Mouse (Mus musculus) layer of hippocampus, adult 2 months (tissue): ENCODE measurements around the gene Vav2. TPM values are rescaled to one million over a fixed set of nuclear protein-coding genes. Genes with fewer than 3 reads are reported as not detected.

Experiments
- DNase-seq, 2 experiments: peaks; one replicate each; pipeline ENCODE4 v3.0.0; 2022; ENCODE audit warnings: low spot score in 2 of 2
- H3K27ac ChIP-seq: fragments of 200-600 bp; 2 replicates; pipeline ENCODE4 v1.8.1; 2022
- H3K4me3 ChIP-seq: fragments of 200-600 bp; 2 replicates; pipeline ENCODE4 v1.8.1; 2022; ENCODE audit warnings: mild to moderate bottlenecking
- CTCF ChIP-seq: fragments of 200-600 bp; conservative IDR thresholded peaks from 2 replicates; pipeline ENCODE4 v1.8.1; 2022; ENCODE audit warnings: antibody characterized with exemption, mild to moderate bottlenecking, moderate library complexity
- total RNA-seq, 2 experiments: library from RNA; stranded (reverse); gene quantifications; 2 replicates each; pipeline ENCODE4 v1.2.3; 2021

The Vav2 gene
- total RNA-seq, 2 experiments from 2014 or later: 10.9 to 11.0 TPM

DNA sequence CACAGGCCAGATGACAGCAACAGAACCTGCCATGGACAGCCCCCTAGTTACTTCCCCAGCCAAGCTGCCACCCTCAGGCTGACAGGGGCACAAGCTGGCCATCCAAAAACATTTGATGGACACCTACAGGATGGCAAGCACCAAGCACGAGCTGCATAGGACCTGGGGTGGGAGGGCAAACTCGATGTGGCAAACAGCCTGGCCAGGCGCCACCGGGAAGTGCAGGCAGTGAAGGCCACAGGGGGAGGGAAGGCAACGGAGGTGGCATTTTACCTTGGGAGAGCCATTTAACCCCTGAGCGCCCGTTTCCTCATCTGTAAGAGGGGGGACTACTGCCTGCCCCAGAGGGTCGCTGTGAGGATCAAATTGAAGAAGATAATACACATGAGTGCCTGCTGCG is 33.8 kb upstream of the Vav2 start:
- no peak for DNase-seq
- TF ChIP-seq CTCF: no peak
- H3K27ac ChIP-seq: no peak overlapping the region
- H3K4me3 ChIP-seq: no peak overlapping the region

DNA sequence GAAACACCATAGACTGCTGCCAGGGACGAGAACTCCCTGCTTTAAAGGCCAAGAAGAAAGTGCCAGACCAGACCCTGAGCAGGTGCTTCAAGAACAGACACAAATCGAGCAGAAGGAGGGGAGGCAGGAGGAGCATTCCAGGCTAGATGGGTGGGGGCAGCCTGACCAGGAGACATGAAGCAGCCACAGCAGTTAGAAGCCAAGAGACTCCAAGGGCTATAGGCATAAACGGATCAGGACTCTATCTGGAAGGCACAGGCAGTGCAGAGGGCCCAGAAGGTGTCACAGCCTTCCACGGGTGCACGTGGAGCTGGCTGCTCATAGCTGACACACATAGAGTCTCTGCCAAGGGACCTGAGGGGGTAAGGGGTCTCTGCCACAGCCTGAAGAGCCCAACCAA is 33.3 kb upstream of the Vav2 start:
- TF ChIP-seq CTCF: no peak
- Histone ChIP-seq H3K4me3 (no peak overlapping the region), H3K27ac (no peak overlapping the region)
- DNase-seq: no peak

DNA sequence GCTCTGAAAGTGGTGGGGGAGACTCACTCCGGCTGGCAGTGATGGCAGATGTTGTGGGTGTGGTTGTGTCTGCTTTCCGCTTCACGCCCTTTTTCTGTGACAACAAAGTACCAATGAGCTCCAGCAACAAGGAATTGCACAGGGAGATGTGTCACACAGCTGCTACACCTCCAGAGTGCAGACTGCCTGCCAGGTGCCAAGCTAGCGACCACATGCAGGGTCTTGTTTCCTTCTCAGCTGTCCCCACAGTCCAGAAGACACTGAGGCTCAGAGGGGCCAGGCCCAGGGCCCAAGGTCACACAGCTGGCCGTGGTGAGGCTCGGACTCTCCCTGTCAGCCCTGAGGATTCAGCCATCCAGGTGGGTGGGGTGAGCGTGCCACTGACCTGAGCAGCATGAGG is 32.9 kb upstream of the Vav2 start:
- no peak overlapping the region for H3K4me3 ChIP-seq
- DNase-seq: no peak
- H3K27ac ChIP-seq: no peak overlapping the region
- no peak for TF ChIP-seq CTCF

DNA sequence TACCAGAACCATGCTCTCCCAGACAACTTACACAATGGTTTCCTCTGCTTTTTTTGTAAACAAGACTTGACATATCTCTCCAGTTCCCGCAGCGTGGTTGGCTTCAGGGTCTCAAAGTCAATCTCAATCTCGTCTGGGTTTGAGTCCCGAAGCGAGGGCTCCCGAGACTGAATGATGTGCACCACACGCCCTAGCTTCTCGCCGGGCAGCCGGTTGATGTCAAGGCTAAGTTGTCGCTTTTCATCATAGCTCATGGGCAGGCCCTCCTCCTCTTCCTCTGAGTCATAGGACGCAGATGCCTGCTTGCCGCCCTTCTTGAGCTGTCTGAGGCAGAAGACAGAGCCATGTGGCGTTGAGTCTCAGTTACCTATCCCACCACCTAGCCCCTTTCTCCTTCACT is 23.4 kb upstream of the Vav2 start:
- H3K4me3 ChIP-seq: no peak overlapping the region
- TF ChIP-seq CTCF: no peak
- H3K27ac ChIP-seq: no peak overlapping the region
- no peak for DNase-seq

DNA sequence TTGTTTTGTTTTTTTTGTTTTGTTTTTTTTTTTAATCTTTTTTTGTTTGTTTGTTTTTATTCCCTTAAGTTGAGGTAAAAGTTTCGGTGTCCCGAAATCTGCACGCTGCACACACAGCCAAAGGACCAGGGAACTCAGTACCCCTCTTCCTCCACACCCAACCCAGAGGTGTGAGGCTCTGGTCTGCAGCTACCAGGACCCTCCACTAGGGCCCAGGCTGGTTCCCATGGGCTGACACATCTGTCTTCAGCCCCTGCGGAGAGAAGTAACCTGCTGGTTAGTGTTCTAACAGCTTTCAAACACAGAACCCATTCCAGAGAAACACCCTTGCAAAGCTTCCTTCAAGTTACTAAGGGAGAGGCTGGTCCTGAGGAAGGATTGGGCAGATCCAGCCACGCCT is 20.9 kb upstream of the Vav2 start:
- H3K27ac ChIP-seq: no peak overlapping the region
- peak; percentile 52 for TF ChIP-seq CTCF

DNA sequence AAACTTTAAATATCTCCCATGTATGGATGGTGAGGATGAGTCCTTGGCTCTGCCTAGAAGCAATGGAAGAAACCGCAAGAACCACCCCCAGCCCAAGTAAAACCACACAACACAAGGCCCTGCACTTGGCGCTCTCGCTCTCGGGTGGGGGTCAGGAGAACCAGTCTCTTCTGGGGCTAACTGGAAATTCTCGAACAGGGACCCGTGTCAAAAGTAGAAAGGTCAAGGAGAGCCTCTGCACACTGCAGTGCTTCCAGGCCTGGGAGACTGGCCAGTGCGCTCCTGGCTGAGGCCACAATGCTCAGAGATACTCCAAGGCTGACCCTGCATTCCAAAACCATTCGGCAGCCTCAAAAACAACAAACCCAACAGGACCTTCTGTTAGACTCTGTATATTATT is 20.0 kb upstream of the Vav2 start:
- no peak for TF ChIP-seq CTCF
- no peak overlapping the region for H3K4me3 ChIP-seq
- DNase-seq: no peak
- no peak overlapping the region for H3K27ac ChIP-seq

More for the DNA sequence above, 20.9 kb upstream of the Vav2 start:
- no peak overlapping the region for H3K4me3 ChIP-seq
- DNase-seq: no peak

DNA sequence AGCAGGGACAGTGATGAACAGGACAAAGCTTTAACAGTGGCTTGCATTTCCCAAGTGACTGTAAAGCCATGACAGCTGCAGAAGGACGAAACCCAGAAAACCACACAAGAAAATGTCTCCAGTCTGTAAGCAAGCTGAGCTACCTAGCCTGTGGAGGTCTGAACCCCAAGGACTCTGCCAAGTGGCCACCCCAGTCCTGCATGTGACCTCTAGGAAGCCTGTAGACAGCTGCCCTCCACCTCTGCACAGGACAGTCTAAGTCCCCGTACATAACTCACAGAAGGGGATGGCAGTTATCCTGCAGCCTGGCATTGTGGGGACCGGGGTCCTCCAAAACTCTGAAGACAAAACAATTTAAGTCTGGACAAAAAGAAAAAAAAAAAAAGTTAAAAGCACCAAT is 19.1 kb upstream of the Vav2 start:
- Histone ChIP-seq H3K27ac (no peak overlapping the region), H3K4me3 (no peak overlapping the region)
- TF ChIP-seq CTCF: no peak
- DNase-seq: no peak

DNA sequence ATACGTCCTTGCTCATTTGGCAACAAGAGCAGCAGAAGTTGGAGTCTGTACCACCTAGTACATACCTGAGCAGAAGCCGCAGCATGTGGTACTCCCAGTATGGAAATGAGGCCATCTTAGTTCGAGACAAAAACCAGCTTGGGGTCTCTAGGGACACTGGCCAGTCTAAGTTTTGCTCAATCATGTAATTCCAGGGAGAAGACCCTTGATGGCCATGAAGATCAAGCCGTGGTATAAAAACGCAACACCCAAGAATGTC is 16.5 kb upstream of the Vav2 start:
- no peak for TF ChIP-seq CTCF
- Histone ChIP-seq H3K4me3 (peak overlapping the region; percentile 93), H3K27ac (peak overlapping the region; percentile 93; the same call in 1 of the 2 replicates)
- DNase-seq: no peak

DNA sequence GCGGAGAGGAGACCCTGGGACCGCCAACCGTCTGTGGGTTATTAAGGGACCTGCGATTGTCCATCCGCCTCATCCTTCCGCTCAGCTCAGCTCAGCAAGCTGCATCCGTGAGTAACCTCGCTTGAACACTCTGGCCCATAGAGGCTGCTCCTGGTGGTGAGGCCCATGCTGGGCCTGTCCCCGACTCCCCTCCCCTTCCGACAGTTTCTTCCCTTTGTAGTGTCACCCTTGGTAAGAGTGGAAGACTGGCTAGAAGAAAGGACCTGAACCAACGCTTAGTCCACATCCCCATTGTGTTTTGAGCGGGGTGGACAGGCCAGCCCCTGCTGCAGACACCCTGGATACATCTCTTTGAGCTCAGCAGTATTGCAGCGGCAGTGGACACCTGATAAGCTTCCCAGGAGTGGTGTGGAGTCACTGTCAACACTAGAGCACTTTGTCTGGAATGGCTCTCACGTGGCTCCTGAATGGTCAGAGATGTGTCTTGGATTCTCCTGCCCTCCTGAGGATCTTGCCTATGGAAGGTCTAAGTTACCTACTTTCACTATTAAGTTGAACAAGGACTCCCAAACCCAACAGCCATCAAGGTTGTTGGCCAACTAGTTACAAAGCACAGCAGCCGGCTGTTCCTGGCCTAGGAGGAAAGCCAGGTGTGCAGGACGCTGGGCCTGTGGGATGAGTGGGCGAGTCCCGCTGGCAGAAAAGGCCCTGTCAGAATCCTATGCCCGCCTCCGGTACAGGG is 16.0 kb upstream of the Vav2 start:
- DNase-seq: peak in 1 of 2 experiments; percentile 32
- peak overlapping the region; percentile 93 for H3K27ac ChIP-seq
- peak; percentile 16 for TF ChIP-seq CTCF
- H3K4me3 ChIP-seq: peak overlapping the region; percentile 93

DNA sequence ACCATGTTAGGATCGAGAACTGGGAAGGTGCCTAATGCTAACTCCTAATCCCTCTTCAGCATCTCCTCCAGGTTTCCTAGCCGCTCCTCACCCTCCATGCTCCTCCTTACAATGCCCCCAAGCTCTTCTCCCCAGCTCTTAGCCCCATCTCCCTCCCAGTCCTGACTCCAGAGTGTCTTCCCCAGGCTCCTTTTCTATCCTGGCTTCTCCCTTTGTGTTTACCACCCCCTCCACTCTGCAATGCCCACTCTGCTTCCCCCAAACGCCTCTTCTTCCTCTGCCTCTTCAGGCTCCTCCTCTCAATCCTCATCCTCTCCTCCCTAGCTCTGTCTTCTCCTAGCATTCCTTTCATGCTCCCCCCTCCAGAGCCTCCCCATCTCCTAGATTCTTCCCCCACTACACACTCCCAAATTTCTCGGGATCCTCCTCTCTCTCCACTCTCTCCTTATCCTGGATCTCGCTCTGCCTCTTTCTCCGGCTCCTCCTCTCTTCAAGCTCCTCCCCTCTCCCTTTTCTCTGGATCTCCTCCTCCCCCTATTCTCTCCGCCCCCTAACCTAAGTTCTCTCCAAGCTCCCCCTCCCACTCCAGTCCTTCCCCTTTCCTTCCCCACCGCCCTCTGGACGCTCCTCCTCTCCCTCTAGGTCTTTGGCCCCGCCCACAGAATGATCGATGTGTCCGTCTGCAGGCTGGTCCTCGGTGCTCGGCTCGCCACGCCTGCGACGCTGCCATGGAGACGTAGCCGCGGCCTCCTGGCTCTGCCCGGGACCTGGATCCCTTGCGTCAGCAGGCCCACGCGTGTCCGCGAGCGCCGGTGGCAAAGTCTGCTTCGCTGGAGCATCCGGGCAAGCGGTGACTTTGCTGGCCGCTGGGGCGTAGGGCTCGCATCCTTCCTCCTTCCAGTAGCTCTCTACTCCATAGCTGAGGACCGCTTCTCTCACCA is 15.2 kb upstream of the Vav2 start, which contains the start of gene Brd3os:
Brd3os (plus strand) TSS at position 558 of the 941 bp plus-strand sequence.
- Histone ChIP-seq H3K27ac (peak within 1 kb of the TSS; percentile 93), H3K4me3 (peak within 1 kb of the TSS; percentile 93)
- DNase-seq: peak; percentile 94 to 97
- TF ChIP-seq CTCF: no peak

DNA sequence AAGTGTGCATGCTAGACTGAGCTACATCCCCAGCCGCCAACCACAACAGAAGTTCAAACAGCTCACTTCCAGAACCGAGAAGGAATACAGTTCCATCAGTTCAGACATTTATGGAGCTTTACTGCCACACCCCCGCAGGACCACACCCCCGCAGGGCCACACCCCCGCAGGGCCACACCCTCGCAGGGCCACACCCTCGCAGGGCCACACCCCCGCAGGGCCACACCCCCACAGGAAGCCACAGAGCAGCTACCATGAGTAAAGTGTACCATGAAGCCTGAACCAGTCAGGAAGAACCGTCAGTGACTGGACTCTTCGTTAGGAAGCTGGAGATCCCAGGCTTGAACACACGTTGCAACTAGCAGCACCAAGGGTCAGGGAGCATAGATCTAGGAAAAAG is 11.4 kb upstream of the Vav2 start:
- H3K27ac ChIP-seq: no peak overlapping the region
- TF ChIP-seq CTCF: no peak
- H3K4me3 ChIP-seq: no peak overlapping the region
- no peak for DNase-seq

DNA sequence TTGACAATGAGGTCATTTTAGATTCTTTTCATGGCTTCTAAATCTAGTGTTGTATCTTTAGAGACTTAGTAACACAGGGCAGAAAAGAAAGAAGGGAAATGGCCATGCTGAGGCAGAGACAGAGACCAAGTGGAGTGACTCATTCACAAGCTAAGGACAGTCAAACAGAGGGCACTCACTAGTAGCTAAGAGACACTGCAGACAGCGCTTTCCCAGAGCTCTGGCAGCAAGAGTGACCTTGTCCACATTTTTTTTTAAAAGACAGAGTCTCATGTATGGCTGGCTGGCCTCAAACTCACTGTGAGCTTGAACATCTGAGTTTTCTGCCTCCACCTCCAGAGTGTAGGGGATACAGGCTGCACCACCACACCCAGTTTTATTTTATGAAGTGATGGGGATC is 11.0 kb upstream of the Vav2 start:
- Histone ChIP-seq H3K4me3 (no peak overlapping the region), H3K27ac (no peak overlapping the region)
- no peak for TF ChIP-seq CTCF
- no peak for DNase-seq

DNA sequence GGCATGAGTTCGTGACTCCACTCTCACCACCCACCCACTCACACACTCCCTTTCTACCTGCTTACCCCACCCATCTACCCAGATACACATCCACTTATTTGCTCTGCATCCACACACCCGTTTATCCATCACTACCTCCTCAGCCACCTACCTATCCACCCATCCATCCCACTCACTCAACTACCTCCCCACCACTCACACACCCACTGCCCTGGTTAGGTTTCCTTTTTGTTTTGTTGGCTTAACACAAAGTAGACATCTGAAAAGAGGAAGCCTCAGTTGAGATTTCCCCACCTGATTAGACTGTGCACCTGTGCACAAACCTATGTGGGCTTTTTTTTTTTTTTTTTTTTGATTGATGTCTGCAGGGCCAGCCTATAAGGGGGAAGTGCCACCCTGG is 5.8 kb upstream of the Vav2 start:
- TF ChIP-seq CTCF: no peak
- DNase-seq: no peak
- Histone ChIP-seq H3K4me3 (no peak overlapping the region), H3K27ac (no peak overlapping the region)

DNA sequence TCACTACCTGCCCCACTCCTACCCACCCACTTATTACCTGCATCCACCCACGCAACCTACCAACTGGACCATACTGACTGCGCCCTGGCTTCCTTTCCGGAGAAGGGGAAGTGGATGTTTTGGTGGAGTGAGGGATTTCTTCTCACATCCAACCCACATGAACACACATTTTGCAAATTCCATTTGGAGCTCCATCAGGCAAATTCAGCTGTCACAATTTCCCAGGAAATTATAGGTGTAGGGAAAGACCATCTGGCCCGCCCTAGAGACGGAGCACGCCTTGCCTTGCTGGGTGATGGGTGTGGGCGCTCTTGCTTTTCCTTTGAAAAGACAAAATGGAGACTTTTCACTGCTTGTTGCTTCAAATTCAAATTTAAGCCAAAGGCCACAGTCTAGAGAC is 3.8 kb upstream of the Vav2 start:
- H3K4me3 ChIP-seq: no peak overlapping the region
- peak; percentile 66 to 81 for DNase-seq
- no peak overlapping the region for H3K27ac ChIP-seq
- TF ChIP-seq CTCF: no peak
